Mouse (Mus musculus): ENCODE measurements around the gene Gnl2.
A peak's percentile ranks its signal among the peaks of the same experiment; 100 is the strongest.

The Gnl2 gene

GRCm38 (mm10) chr4:125002978-125003377 lies 13.4 kb upstream of the Gnl2 start:
- no peak for DNase-seq (ENCODE audit: low read depth in 2 of 2, low spot score in 2 of 2)

DNA sequence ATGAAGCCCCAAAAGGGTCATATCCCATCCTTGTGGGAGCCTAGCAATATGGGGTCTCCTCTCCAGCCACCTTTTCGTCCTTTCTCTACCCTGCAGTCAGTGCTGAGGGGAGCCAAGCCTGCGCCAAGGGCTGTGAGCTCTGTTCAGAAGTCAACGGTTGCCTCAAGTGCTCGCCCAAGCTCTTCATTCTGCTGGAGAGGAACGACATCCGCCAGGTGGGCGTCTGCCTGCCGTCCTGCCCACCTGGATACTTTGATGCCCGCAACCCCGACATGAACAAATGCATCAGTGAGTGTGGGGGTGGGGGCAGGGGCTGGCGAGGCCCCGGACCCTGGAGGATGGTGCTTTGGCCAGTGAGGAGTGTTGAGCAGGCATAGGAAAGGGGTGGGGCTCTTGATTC lies 11.5 kb upstream of the Gnl2 start:
- DNase-seq (ENCODE audit: low read depth in 2 of 2, low spot score in 2 of 2) = no peak

GRCm38 (mm10) chr4:125007460-125007859 lies 8.9 kb upstream of the Gnl2 start:
- no peak for DNase-seq (ENCODE audit: low read depth in 2 of 2, low spot score in 2 of 2)

DNA sequence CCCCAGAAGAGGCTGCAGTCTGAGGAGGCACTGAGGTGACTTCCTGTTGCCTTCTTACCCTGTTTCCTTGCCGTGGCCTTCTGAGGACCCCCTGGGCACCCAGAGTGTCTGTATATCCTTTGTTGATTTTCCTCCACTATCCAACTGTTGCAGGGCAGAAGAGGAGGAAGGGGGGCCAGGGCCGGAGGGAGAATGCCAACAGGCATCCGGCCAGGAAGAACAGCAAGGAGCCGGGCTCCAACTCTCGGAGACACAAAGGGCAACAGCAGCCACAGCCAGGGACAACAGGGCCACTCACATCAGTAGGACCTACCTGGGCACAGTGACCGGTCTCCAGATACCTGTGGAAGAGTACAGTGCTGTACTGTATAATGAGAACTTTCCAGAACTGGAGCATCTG lies 8.2 kb upstream of the Gnl2 start:
- no peak for DNase-seq (ENCODE audit: low read depth in 2 of 2, low spot score in 2 of 2)

DNA sequence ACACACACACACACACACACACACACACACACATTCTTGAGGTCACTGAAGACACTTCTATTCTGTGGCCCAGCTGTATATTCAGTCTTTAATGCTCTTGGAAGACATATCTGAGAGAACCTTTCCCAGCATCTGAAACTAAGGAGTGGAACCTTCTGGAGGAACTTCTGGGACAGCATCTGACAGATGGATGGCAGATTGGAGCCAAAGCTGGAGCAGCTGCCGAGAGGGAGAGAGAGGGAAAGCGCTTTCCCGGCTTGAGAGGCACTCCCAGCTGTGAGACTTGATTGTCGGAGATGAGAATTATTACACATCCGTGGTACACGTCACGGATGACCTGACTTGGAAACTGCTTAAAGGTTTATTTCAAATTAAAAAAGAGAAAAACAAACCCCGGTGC lies 7.7 kb upstream of the Gnl2 start:
- no peak for DNase-seq (ENCODE audit: low read depth in 2 of 2, low spot score in 2 of 2)

DNA sequence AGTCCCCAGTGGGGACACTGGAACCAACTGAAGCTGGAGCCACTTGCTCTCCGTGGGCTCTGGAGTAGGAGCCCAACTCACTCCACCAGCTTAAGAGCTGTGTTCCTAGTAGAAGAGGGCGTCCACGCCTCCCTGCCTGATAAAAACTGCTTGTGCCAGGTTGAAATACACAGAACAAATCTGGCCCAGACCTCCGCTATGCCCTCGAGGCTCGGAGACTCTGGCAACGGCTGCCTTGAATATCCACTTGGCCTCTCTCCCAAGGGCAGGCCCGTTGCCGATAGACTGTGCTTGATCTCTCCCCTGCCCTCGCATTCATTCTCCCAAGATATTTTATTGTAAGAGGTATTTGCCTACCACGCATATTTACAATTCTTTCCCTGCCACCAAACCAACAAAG lies 1.0 kb downstream of the Gnl2 start:
- no peak for DNase-seq (ENCODE audit: low read depth in 2 of 2, low spot score in 2 of 2)

GRCm38 (mm10) chr4:125020780-125021538 lies 4.6 kb downstream of the Gnl2 start:
- DNase-seq (ENCODE audit: low read depth in 2 of 2, low spot score in 2 of 2) = no peak

- DNase-seq (ENCODE audit: low read depth in 2 of 2, low spot score in 2 of 2) = peak; percentile 82
These were observed 13.7 kb downstream of the Gnl2 start for GRCm38 (mm10) chr4:125029891-125030614.

- DNase-seq (ENCODE audit: low read depth in 2 of 2, low spot score in 2 of 2) = no peak
These were observed 18.0 kb downstream of the Gnl2 start for GRCm38 (mm10) chr4:125034341-125034740.

DNA sequence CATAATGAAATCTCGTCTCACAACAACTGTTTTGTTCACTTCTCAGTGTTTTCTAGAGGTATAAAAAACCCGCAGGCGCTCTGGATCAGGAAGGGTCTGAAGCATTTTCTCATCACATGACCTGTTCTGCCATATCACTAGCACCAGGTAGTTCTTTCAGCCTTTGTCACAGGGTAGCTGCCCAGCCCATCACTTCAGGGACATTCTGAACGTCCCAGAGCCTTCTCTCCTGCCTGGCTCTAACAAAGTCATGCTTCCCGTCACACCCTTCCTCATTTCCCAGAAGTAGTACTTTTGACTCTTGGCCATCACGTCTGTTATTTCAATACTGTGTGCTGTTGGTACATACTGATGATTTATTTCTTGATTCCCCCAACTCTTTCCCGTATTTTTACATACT lies 28.1 kb downstream of the Gnl2 start:
- DNase-seq (ENCODE audit: low read depth in 2 of 2, low spot score in 2 of 2) = no peak

GRCm38 (mm10) chr4:125055385-125055784 lies 39.0 kb downstream of the Gnl2 start:
- DNase-seq (ENCODE audit: low read depth in 2 of 2, low spot score in 2 of 2) = no peak

DNA sequence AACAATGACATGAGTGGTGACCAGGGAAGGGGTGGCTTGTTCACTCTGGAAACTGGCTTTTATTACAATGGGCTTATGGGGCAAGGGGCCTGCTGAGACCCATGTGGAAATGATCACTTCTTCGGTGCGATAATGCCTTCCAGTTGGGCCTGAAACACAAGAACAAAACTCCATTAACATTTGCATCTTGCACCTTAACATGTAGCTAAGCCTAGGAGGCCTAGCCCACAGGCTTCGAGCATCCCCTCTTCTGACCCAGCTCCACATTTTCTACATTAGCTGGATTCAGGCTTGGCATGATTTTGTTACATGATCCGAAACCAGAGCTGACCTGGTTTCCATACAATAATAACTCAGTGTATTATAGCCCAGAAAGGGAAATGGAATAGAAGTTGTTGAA lies 40.1 kb downstream of the Gnl2 start:
- no peak for DNase-seq (ENCODE audit: low read depth in 2 of 2, low spot score in 2 of 2)

DNA sequence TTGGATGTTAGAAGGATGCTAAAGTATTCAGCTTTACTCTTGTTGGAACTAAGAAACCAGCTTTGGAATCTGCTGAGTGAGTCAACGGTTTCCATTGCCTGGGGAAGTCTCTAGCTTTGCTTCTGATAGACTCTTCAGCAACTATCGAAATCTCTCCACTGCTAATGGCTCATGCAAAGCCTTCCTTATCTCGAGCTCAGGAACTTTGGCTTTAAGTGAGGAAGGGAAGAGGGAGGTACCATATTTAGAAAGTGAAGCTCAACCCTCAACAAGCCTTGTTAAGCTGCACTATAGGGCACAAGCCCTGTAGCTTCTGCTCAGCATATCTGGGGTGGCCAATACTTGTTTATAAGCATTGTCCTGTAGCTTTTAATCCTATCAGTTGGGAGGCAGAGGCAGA lies 40.9 kb downstream of the Gnl2 start:
- no peak for DNase-seq (ENCODE audit: low read depth in 2 of 2, low spot score in 2 of 2)

DNA sequence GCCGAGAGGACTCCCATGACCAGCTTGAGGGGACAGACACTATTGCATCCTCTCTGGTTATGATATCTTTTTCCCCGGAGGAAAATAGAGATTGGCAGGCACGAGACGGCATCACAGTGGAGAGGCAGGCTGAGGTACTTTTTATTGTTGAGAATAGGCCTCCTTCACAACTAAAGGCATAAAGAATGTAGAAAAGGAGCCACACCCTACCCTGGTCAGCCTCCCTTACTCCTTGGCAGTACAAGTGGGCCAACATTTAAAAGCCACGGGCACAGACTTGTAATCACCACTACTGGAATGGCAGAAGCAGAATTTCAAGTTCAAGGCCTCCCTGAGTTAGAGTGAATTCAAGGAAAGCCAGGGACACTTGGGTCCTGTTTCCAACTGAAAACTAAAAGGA lies 41.6 kb downstream of the Gnl2 start:
- DNase-seq (ENCODE audit: low read depth in 2 of 2, low spot score in 2 of 2) = no peak

DNA sequence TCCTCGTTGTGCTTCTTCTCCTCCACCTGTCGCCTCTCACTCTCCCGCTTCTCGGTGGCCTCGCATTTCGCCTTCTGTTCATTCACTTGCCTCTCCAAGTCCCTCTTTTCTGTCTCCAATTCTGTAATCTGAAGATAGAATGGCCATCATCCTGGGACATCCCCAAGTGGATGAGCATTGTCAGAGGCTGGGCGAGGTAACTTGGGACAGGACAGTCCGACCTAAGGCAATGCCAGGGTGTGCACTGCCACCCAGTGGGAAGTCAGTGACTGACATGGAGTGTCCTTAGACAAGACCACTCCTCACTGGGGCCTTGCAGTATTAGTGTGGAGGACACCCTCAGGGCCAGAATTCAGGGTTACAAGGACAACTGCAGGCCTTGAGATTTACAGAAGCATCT lies 42.6 kb downstream of the Gnl2 start:
- no peak for DNase-seq (ENCODE audit: low read depth in 2 of 2, low spot score in 2 of 2)

DNA sequence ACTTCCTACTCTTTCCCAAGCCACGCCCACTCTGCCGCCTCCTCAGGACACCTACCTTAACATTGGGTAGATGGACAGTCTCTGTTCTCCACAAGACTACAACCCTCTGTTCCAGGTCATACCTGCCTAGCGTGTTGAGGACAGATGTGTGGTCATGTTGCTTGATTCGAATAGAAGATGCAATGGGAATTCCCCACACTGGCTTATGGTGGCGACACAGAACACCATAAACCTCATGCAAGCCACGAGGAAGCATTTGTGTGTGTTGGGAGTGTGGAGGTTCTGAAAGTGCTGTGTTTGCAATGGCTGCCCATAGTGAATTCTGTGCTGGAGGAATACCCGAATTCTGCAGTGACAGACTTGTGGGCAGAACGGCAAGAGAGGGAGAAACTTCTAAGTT lies 47.4 kb downstream of the Gnl2 start:
- DNase-seq (ENCODE audit: low read depth in 2 of 2, low spot score in 2 of 2) = no peak

DNA sequence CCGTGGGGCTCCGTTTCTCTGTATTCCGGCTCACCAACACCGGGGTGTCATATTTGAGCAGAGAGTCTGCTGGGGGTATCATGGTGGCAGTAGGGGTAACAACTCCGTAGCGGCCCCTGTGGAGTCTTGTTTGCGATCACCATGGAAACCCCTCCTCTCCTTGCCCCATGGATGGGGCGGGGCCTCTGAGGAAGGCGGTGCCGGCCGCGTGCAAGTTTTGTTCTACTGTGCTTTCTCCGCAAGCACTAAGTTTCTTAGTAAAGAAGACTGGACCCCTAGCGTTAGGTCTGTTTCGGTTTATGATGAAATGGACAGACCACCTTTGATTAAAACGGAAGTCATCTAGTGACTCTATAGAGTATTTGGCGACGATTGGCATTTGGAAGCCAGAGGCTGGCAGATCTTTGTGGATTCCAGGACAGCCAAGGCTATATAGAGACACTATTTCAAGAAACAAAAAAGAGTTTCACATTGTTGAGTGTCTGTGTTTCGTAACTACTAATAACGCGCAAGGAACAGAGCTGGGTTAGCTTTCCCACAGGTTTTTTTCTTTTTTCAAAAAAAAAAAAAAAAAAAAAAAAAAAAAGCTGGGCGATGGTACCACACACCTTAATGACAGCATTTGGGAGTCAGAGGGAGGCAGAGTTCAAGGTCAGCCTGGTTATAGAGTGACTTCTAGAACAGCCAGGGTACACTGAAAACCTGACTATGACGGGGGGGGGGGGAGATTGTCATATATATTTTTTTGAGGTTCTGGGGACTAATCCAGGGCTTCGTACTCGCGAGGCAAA lies 49.3 kb downstream of the Gnl2 start, which contains the start of gene Dnali1:
Gene Dnali1, minus strand, starts transcription at position 187 of the 791 bp plus-strand sequence.
- DNase-seq (ENCODE audit: low read depth in 2 of 2, low spot score in 2 of 2) = peak; percentile 35 to 54

GRCm38 (mm10) chr4:125066490-125067370 lies 50.3 kb downstream of the Gnl2 start, which contains the start of gene Snip1:
TSS of gene Snip1 (plus strand) at chr4:125066672.
- peak; percentile 82 to 86 for DNase-seq (ENCODE audit: low read depth in 2 of 2, low spot score in 2 of 2)

DNA sequence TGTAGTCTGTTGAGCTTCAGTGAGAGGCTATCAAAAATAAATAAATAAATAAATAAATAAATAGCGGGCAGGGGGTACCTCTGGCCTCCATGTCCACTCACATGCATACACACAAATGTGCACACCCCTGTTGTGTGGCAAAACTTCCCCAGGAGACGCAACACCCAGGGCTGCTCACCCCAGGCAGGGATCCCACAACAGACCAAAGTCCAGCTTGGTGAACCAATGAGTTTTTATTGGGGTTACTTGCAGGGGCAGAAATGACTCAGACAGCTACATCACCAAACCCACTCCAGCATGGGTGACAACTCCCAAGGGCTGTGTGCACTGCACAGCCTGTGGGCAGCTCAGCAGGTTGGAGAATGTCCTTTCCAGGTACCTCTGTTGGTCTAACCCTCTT lies 61.3 kb downstream of the Gnl2 start:
- no peak for DNase-seq (ENCODE audit: low read depth in 2 of 2, low spot score in 2 of 2)

DNA sequence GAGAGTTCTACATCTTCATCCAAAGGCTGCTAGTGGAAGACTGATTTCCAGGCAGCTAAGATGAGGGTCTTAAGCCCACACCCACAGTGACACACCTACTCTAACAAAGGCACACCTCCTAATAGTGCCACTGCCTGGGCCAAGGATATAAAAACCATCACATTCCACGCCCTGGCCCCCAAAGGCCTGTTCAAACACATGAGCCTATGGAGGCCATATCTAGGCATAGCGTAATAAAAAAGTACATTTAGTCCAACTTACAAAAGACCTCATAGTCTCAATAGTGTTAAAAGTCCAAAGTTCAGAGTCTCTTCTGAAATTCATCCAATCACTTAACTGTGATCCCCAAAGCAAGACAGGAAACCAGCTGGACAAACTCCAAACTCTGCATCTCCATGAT lies 62.3 kb downstream of the Gnl2 start:
- no peak for DNase-seq (ENCODE audit: low read depth in 2 of 2, low spot score in 2 of 2)

Measured in CD8-positive naive resting alpha-beta T cell, adult 2 months (primary cell).